Mouse (Mus musculus): ENCODE data around the gene Npas3.

GRCm38 (mm10) chr12:53825898-53826605, 577.6 kb downstream of the Npas3 start:
- TF ChIP-seq POLR2A (IDR thresholded peaks at IDR 0.05; ENCODE audit: insufficient read length, low read depth) (no peak), POLR2AphosphoS2 (IDR thresholded peaks at IDR 0.05; ENCODE audit: insufficient read length, low read depth) (no peak), USF1 (IDR thresholded peaks at IDR 0.05; ENCODE audit: low read depth) (no peak), MYOD1 (IDR thresholded peaks at IDR 0.05; ENCODE audit: control insufficient read depth in 1 of 3, insufficient read length in 2 of 3, low read depth in 2 of 3) (no peak)
